Mouse (Mus musculus) CH12.LX (cell line): ENCODE measurements around the gene Znrf4.

Experiments
- CHD2 ChIP-seq: IDR thresholded peaks from 2 replicates; pipeline ENCODE4 v1.6.1; 2011; ENCODE audit warnings: low read length, improper control_type of control experiment
- CTCF ChIP-seq, 2 experiments: IDR thresholded peaks in 1 of 2; conservative IDR thresholded peaks in 1 of 2; 2 replicates each; pipeline ENCODE4 v1.5.1; 2011 to 2012; ENCODE audit warnings: low read depth in 2 of 2, low read length in 2 of 2, improper control_type of control experiment in 1 of 2, inconsistent platforms in 1 of 2, mild to moderate bottlenecking in 1 of 2, moderate library complexity in 1 of 2
- GABPA ChIP-seq: IDR thresholded peaks from 2 replicates; pipeline ENCODE4 v1.6.1; 2012; ENCODE audit warnings: low read depth, low read length, improper control_type of control experiment, inconsistent platforms; ENCODE audit not compliant: insufficient replicate concordance
- MYC ChIP-seq: IDR thresholded peaks from 2 replicates; pipeline ENCODE4 v1.6.1; 2011; ENCODE audit warnings: low read depth, mild to moderate bottlenecking, improper control_type of control experiment, low read length

DNA sequence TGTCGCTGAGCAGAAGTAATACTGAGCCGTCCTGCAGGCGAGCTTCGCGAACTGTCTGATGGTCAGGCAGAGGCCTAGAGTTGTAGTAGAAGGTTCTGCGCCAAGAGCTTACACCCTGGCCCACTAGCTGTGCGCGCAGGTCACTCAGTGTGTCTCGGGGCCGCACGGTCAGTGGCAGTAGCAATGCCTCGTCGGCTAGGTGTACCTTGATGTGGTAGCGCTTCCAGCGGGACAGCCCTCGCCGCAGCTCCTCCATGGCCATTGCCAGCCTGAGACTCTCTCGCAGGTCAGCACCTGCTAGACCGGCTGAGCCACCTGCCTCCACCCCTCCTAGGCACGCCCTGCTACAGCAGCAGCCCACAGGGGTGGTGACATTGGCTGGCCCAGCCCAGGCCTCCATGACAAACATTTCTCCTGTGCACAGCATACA is 41.9 kb upstream of the Znrf4 start, which contains the start of gene Gm20219:
- TF ChIP-seq CTCF (conservative IDR thresholded peaks at IDR 0.05 in 1 of 2, IDR thresholded peaks at IDR 0.05 in 1 of 2; ENCODE audit: low read depth in 2 of 2, low read length in 2 of 2): no peak
- no peak for TF ChIP-seq CHD2
- TF ChIP-seq MYC: no peak
- no peak for TF ChIP-seq GABPA
